Mouse (Mus musculus) hindbrain, embryonic 16.5 days (tissue): ENCODE measurements at regions not wholly inside any gene's neighbourhood (a gene's known extent, or its start where the extent isn't known, plus 50 kb on each side); places are given as distances from the start of the nearest gene placed in this dataset.

Experiments used
- ATAC-seq: fragments of 200-750 bp; cut with Nextera tagmentation; 2 replicates; pipeline ENCODE4 v1.8.0; 2017; ENCODE audit warnings: moderate TSS enrichment, moderate library complexity
- H3K27ac ChIP-seq: fragments of 300-500 bp; sonication (generic); 2 replicates; pipeline ENCODE4 v1.5.1; 2014; ENCODE audit warnings: low read depth, mild to moderate bottlenecking, control low read depth, low read length, moderate library complexity
- H3K27me3 ChIP-seq: fragments of 300-500 bp; sonication (generic); replicated peaks from 2 replicates; pipeline ENCODE4 v1.6.1; 2014; ENCODE audit warnings: low read length; ENCODE audit not compliant: control insufficient read depth, insufficient read depth
- H3K36me3 ChIP-seq: fragments of 300-500 bp; sonication (generic); 2 replicates; pipeline ENCODE4 v1.6.1; 2014; ENCODE audit warnings: mild to moderate bottlenecking, low read length, moderate library complexity, mixed read lengths; ENCODE audit not compliant: control insufficient read depth, insufficient read depth
- H3K4me1 ChIP-seq: fragments of 300-500 bp; sonication (generic); 2 replicates; pipeline ENCODE4 v1.6.1; 2014; ENCODE audit warnings: low read depth, low read length; ENCODE audit not compliant: control insufficient read depth, insufficient read depth
- H3K4me2 ChIP-seq: fragments of 300-500 bp; sonication (generic); 2 replicates; pipeline ENCODE4 v1.6.1; 2014; ENCODE audit warnings: mild to moderate bottlenecking, low read length, control low read depth, moderate library complexity
- H3K4me3 ChIP-seq: fragments of 300-500 bp; sonication (generic); 2 replicates; pipeline ENCODE4 v1.5.1; 2014; ENCODE audit warnings: mild to moderate bottlenecking, low read length, control low read depth, moderate library complexity
- H3K9ac ChIP-seq: fragments of 300-500 bp; sonication (generic); 2 replicates; pipeline ENCODE4 v1.6.1; 2014; ENCODE audit warnings: low read depth, mild to moderate bottlenecking, control low read depth, low read length, moderate library complexity
- H3K9me3 ChIP-seq: fragments of 300-500 bp; sonication (generic); 2 replicates; pipeline ENCODE4 v1.6.1; 2014; ENCODE audit warnings: mild to moderate bottlenecking, low read length, moderate library complexity; ENCODE audit not compliant: control insufficient read depth
- WGBS: fragments of 180-500 bp; shearing (Covaris S2); extraction: QIAGEN DNeasy Blood & Tissue Kit; methylation state at CpG from one replicate; pipeline ENCODE4 v1.1.7; 2014; 5-methylcytosine and 5-hydroxymethylcytosine counted together

DNA sequence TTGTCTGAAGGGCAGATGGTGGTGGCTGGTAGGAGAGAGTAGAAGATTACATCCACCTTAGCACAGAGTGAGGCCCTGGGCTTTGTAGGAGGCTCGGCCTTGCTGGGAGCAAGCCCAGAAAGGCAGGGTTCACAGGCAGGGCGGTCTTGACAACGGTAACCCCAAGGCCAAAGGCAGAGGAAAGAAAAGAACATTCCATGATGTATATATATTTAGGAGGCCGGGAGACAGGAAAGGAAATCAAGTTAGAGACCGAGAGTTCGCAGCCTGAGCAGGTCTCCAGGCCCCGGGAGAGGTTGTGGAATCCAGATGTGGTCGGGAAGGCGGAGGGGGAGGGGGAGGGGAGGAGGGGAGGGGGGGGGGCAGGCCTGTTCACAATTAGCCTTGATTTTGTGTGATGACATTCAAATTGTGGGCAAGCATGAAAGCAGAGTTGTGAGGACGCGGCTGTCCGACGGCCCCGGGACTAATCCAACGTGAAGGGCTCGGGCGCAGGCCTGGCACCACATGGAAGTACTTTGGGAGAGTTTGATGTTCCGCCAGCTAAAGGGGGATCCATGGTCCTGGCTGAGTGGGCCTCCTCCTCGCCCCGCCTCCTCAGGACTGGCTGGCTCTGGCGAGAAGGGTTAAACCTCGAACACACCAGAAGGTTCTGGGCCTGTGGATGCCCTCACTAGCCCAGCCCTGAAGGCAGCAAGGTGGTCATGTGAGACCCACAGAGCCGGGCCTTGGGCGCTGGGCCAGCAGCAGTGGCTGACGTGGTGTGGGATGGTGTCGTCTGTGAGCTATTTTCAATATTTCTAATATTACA, 131.8 kb upstream of the Gm26897 start:
- no peak overlapping the region for H3K27ac ChIP-seq
- peaks cover 6% of the 10 kb centered on the region; the same call in 1 of the 2 replicates for H3K4me1 ChIP-seq
- 59% methylated on average over 23 of the region's 26 CpGs for WGBS
- no peak overlapping the region for H3K9ac ChIP-seq
- H3K27me3 ChIP-seq: no peaks in the 10 kb centered on the region
- H3K4me3 ChIP-seq: no peak overlapping the region
- no peaks in the 10 kb centered on the region for H3K9me3 ChIP-seq
- no peaks in the 10 kb centered on the region for H3K36me3 ChIP-seq
- ATAC-seq: 0 out of 2 replicates have a peak, but pooled peaks have one; percentile 37
- H3K4me2 ChIP-seq: no peak overlapping the region

DNA sequence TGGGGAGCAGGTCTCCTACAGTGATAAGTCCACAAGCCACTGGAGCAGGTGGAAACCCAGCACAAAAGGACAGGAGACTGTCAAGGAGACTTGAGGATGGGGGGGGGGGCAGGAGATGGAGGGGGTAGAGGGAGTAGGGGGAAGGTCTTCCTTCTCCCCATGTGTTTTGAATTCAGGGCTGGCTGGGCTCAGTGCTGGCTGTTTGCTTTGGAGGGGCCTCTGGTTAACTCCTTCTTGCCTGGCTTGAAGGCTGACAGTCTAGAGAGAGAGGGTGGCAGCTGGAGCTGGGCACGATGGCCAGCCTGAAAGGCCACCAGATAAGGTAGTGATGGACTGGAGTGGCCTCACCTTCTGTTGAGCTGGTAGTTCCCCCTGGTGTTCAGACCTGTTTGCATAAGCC, 120.0 kb upstream of the Gm26897 start:
- Histone ChIP-seq H3K27me3 (no peaks in the 10 kb centered on the region), H3K4me3 (no peak overlapping the region), H3K4me2 (no peak overlapping the region), H3K4me1 (no peaks in the 10 kb centered on the region), H3K9ac (no peak overlapping the region), H3K9me3 (no peaks in the 10 kb centered on the region), H3K27ac (no peak overlapping the region), H3K36me3 (no peaks in the 10 kb centered on the region)
- WGBS: 55% methylated on average over 1 of the region's 1 CpGs
- ATAC-seq: no peak

DNA sequence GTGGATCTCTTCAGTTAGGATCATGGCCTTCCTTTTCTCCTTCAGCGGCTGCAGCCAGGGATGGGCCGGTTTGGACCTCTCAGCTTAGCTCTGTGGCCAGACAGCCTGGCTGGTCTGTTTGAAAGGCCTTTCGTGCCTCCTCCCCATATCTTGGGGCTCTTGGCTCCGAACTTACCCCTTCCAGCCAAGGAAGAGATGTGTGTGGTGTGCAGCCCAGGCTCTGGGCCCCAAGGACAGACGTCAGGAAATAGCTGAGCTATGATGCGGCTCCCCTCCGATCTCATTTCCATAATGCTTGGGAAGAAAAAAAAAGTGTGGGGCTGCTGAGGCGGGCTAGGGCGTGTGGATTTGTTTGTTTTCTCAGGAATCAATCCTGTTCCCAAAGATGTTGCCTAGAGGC, 113.8 kb upstream of the Gm26897 start:
- Histone ChIP-seq H3K9me3 (no peaks in the 10 kb centered on the region), H3K36me3 (no peaks in the 10 kb centered on the region), H3K27ac (no peak overlapping the region), H3K4me1 (peaks cover 3% of the 10 kb centered on the region; the same call in 1 of the 2 replicates), H3K9ac (no peak overlapping the region; the same call in 1 of the 2 replicates), H3K4me3 (no peak overlapping the region), H3K4me2 (no peak overlapping the region), H3K27me3 (no peaks in the 10 kb centered on the region)
- ATAC-seq: peak; percentile 56; the same call in 1 of the 2 replicates
- WGBS: 29% methylated on average over 7 of the region's 9 CpGs

DNA sequence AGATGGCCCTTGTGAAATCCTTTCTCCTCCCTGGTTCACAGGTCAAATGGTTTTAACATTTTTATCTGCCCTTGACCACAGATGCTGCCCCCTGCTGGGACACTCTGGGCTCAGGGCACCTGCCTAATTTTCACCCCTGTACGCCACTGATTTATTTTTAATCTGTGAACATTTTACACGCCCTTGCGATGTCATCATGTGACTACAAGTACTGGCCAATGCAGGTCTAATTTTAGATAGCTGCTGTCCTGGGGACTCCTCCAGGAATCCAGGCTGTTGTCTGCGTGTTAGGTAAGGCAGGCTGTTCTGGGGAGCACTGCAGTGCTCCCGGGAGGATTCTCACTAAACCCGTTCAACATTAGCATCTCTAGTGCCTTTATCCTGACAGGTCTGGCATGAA, 113.1 kb upstream of the Gm26897 start:
- Histone ChIP-seq H3K36me3 (no peaks in the 10 kb centered on the region), H3K4me1 (peaks cover 3% of the 10 kb centered on the region; the same call in 1 of the 2 replicates), H3K9ac (no peak overlapping the region), H3K4me3 (no peak overlapping the region), H3K4me2 (no peak overlapping the region), H3K27ac (no peak overlapping the region), H3K9me3 (no peaks in the 10 kb centered on the region), H3K27me3 (no peaks in the 10 kb centered on the region)
- WGBS: 61% methylated on average over 6 of the region's 6 CpGs
- no peak for ATAC-seq

DNA sequence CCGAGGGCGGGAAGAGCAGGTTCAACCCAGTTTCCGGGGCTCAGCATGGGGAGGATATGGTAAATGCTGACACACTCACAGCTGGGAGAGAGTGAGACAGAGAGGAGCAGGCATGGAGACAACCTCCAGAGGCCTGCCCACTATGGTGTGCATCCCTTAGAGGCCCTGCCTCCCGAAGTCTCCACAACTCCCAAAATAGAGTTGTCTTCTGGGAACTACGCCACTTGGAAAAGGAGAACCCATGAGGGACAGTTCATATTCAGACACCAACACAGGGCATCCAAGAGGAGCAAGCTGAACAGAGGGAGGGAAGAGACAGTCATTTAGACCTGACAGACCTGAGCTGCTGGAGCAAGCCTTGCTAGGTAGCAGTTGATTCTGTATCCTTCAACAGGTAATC, 111.2 kb upstream of the Gm26897 start:
- ATAC-seq: no peak

DNA sequence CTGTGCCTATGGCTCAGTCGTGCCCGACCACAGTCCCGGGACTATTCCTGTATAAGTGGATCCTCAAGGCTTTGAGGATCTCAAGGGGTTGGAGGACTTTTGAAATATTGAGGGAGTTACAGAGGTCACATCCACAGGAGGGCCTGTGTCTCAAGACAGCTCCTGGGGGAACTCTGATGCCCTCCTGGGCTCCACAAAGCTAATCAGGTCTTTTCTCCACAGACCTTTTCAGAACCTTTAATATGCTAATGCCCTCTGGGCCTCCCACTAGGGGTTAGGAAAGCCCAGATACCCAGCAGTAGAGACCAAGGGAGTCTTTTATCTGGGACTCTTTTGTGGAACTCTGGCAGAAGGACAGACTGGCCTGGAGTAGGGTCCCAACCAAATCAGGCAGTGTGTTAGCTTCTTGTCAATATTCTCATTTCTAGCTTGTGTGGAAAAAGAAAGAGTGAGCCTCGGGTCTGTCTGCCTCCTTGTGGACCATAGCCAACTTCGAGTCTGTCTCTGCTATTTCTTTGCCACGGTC, 107.4 kb upstream of the Gm26897 start:
- WGBS: 17% methylated on average over 6 of the region's 6 CpGs
- ATAC-seq: no peak
- Histone ChIP-seq H3K27me3 (no peaks in the 10 kb centered on the region), H3K9ac (no peak overlapping the region), H3K4me2 (no peak overlapping the region), H3K27ac (no peak overlapping the region), H3K9me3 (no peaks in the 10 kb centered on the region), H3K4me3 (no peak overlapping the region), H3K36me3 (no peaks in the 10 kb centered on the region), H3K4me1 (peaks cover 2% of the 10 kb centered on the region; the same call in 1 of the 2 replicates)

More for the DNA sequence above, 111.2 kb upstream of the Gm26897 start:
- no peak overlapping the region for H3K9ac ChIP-seq
- peaks cover 3% of the 10 kb centered on the region; the same call in 1 of the 2 replicates for H3K4me1 ChIP-seq
- H3K27me3 ChIP-seq: no peaks in the 10 kb centered on the region
- H3K27ac ChIP-seq: no peak overlapping the region
- no peak overlapping the region for H3K4me3 ChIP-seq
- H3K36me3 ChIP-seq: no peaks in the 10 kb centered on the region
- H3K4me2 ChIP-seq: no peak overlapping the region
- H3K9me3 ChIP-seq: no peaks in the 10 kb centered on the region
- 86% methylated on average over 5 of the region's 5 CpGs for WGBS

DNA sequence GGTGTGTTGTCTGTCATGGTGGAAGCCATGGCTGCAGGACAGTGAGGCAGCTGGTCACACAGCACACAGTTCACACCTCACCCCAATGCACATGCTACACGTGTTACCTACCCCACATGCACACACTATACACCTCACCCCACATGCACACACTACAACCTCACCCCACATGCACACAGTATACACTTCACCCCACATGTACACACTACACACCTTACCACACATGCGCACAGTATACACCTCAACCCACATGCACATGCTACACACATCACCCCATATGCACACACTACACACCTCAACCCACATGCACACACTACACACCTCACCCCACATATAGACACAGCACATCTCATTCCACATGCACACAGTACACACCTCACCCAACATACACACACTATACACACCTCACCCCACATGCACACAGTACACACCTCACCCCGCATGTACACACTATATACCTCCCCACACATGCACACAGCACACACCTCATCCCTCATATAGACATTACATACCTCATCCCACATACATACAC, 103.3 kb upstream of the Gm26897 start:
- WGBS: 96% methylated on average over 3 of the region's 3 CpGs

DNA sequence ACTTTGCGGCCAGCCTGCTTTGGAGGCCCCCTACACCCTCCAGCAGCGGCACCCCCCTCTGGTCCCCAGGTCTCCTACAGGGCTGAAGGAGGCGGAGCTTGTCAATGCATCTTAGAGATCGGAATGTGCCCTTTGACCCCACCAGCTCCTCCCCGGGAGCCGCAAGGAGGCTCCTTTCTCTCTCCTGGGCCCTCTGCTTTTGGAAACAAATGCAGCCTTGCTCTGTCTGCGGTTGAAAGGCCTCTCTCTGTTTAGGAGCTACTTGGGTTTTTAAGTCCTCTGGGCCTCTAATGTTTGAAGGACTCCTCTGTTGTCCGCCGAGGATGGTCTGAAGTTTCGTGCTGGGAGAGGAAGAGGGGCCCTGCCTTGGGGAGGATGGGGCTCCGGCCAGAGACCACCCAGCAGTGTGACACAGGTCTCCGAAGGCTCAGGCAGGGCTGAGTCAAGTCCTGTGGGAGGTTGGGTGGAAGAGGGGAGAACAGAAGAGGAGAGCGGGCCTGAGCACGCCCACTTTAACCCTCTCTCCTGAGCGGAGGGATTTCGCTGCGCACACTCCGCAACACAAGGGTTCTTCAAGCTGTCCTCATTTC, 102.1 kb upstream of the Gm26897 start:
- ATAC-seq: 0 out of 2 replicates have a peak, but pooled peaks have one; percentile 49
- H3K9me3 ChIP-seq: no peaks in the 10 kb centered on the region

More for the DNA sequence above, 103.3 kb upstream of the Gm26897 start:
- H3K27me3 ChIP-seq: no peaks in the 10 kb centered on the region; the same call in 1 of the 2 replicates
- H3K4me2 ChIP-seq: no peak overlapping the region
- no peak overlapping the region for H3K9ac ChIP-seq
- no peaks in the 10 kb centered on the region for H3K36me3 ChIP-seq
- no peak overlapping the region for H3K4me3 ChIP-seq
- no peaks in the 10 kb centered on the region for H3K9me3 ChIP-seq
- 0 out of 2 replicates have a peak, but pooled peaks have one; percentile 29 for ATAC-seq
- peaks cover 6% of the 10 kb centered on the region; the same call in 1 of the 2 replicates for H3K4me1 ChIP-seq
- H3K27ac ChIP-seq: no peak overlapping the region

DNA sequence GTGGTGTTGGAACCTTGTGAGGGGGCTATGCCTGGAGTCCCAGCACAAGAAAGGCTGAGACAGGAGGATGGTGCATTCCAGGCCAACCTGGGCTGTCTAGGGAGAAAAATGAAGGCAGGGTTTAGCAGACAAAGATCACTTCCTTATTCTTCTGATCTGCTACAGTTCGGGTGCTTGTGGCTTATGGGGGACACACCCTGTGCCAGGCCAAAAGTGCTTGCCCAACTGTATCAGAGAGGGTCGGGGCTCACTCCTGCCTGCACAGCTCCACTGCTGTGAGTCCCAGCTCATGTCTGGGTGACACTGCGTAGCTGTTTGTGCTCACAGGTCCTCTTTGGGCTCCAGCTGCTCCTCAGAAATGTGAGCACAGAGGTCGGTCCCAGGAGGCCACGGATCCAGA, 98.6 kb upstream of the Gm26897 start:
- H3K9me3 ChIP-seq: no peaks in the 10 kb centered on the region
- no peak overlapping the region for H3K4me3 ChIP-seq
- H3K27ac ChIP-seq: no peak overlapping the region
- H3K27me3 ChIP-seq: no peaks in the 10 kb centered on the region; the same call in 1 of the 2 replicates
- H3K36me3 ChIP-seq: no peaks in the 10 kb centered on the region
- ATAC-seq: no peak
- H3K4me2 ChIP-seq: no peak overlapping the region
- H3K9ac ChIP-seq: no peak overlapping the region
- WGBS: 65% methylated on average over 5 of the region's 5 CpGs
- H3K4me1 ChIP-seq: peaks cover 15% of the 10 kb centered on the region

More for the DNA sequence above, 102.1 kb upstream of the Gm26897 start:
- H3K27ac ChIP-seq: no peak overlapping the region
- H3K4me2 ChIP-seq: no peak overlapping the region
- H3K4me3 ChIP-seq: no peak overlapping the region
- peaks cover 6% of the 10 kb centered on the region; the same call in 1 of the 2 replicates for H3K4me1 ChIP-seq
- H3K36me3 ChIP-seq: no peaks in the 10 kb centered on the region
- 17% methylated on average over 18 of the region's 18 CpGs for WGBS
- H3K27me3 ChIP-seq: no peaks in the 10 kb centered on the region; the same call in 1 of the 2 replicates
- no peak overlapping the region; the same call in 1 of the 2 replicates for H3K9ac ChIP-seq
